Mouse (Mus musculus): ENCODE data around the gene Glyat. TPM values are rescaled to one million over a fixed set of nuclear protein-coding genes. Genes with fewer than 3 reads are reported as not detected.

Gene Glyat
- total and polyA plus RNA-seq, 3 experiments, result 0.86 TPM; not detected in 2

DNA sequence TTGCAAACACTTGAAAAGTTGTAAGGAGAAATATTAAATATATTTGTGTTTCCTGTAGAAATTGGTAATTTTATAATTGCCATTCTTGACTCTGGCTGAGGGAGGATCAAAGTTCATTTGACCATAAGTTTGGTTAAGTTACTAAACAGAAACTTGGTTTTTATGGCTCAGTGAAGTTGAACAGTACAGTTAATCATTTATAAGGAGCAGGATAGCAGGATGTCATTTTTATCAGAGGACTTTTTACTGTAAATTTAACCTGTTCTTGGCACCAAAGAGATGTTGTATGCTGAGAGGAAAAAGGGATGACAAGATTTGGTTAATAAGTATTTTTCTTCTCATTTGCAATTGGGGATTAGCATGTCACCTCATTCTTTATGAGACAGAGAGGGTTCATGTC is 51.5 kb downstream of the Glyat start:
- DNase-seq, result no peak

DNA sequence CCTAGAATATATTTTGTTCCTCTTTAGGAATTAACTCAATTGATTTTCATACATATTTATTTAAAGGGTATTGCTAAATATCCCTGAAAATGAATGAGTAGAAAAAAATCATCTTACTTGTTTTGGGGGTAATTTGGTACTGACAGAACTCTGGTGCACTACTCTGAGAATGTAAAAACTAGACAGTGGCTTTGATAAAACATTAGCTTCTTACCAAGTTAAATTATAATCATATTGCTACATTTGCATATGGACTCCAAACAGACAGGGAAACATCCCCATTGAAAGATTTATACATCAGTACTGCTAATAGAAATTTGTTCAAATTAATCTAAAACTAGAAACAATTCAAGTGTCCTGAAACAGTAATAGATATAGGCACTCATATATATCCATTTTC is 52.1 kb downstream of the Glyat start:
- no peak for DNase-seq

DNA sequence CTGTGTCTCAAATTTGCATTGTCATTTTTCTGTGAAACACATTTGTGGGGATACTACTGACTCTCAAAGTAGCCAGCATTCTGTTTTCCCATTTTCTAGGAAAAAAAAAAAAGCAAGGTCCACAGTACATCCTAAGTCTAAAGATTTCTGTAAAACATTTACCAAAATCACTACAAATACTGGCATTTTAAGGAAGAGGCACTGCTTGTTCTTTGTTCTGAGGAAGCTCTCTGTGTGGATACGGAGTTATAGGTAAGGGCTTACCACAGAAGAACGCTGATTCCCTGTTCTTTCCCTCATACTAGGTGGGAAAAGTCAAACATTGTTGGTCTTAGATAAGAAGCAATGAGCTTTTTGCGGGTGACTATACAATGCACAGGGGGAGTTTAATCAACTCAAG is 62.5 kb downstream of the Glyat start, which contains the start of gene Keg1:
Keg1 (plus strand) TSS at position 197 of the 400 bp plus-strand sequence.
- no peak for DNase-seq

DNA sequence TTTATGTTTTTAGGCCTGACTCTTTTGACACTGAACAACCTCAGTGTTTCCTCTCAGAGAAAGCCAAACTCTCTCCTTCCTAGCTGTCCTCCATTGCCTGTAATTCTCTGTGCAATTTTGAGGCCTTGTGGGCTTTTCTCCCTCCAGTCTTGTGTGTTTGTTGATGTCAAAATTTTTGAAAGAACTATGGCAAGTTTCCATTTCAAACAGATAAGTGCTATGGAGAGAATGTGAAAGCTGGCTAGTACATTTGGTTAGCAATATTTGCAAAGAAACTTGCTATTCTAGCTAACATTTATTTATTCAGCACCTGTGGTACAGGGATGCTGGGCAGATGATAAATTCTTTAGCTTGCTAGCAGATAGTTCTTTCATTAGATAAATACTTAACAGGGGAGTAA is 63.1 kb downstream of the Glyat start:
- no peak for DNase-seq

Other genes starting within 250 kb of the Glyat start
- not detected for gene Olfr1440, start 246.0 kb upstream of the Glyat start, total RNA-seq (2021)
- not detected in 2 replicates for gene Olfr1440, start 246.0 kb upstream of the Glyat start, polyA plus RNA-seq (2012; rRNA removed)
- gene Olfr1441, start 215.9 kb upstream of the Glyat start, total RNA-seq (2021), result not detected
- not detected in 2 replicates for gene Olfr1441, start 215.9 kb upstream of the Glyat start, polyA plus RNA-seq (2012; rRNA removed)
- not detected for gene Pfpl, start 205.4 kb upstream of the Glyat start, total RNA-seq (2021)
- gene Pfpl, start 205.4 kb upstream of the Glyat start, polyA plus RNA-seq (2012; rRNA removed), result not detected in 2 replicates
- gene Mpeg1, start 172.5 kb upstream of the Glyat start, total RNA-seq (2021), result 10 to 100 TPM; 28.3 to 31.6 TPM
- gene Mpeg1, start 172.5 kb upstream of the Glyat start, polyA plus RNA-seq (2012; rRNA removed), result 3.1 and 4.1 TPM in 2 replicates
- gene Dtx4, start 131.9 kb upstream of the Glyat start, total RNA-seq (2021), result 10 to 100 TPM; 16.7 to 24.2 TPM
- 9.2 and 10.8 TPM in 2 replicates for gene Dtx4, start 131.9 kb upstream of the Glyat start, polyA plus RNA-seq (2012; rRNA removed)
- gene Fam111a, start 87.6 kb upstream of the Glyat start, total RNA-seq (2021), result 1 to 10 TPM; 3.8 to 4.4 TPM
- 0.09 and 0.18 TPM in 2 replicates for gene Fam111a, start 87.6 kb upstream of the Glyat start, polyA plus RNA-seq (2012; rRNA removed)
- gene Gm4952, start 33.3 kb upstream of the Glyat start, total RNA-seq (2021), result under 1 TPM; 0.17 to 0.40 TPM
- gene Gm4952, start 33.3 kb upstream of the Glyat start, polyA plus RNA-seq (2012; rRNA removed), result not detected in 2 replicates
- not detected for gene Olfr1442, start 37.1 kb downstream of the Glyat start, total RNA-seq (2021)
- not detected in 2 replicates for gene Olfr1442, start 37.1 kb downstream of the Glyat start, polyA plus RNA-seq (2012; rRNA removed)
- not detected for gene Olfr1443, start 44.8 kb downstream of the Glyat start, total RNA-seq (2021)
- gene Olfr1443, start 44.8 kb downstream of the Glyat start, polyA plus RNA-seq (2012; rRNA removed), result not detected in 2 replicates
- under 1 TPM; 0.23 to 0.45 TPM for gene Keg1, start 62.5 kb downstream of the Glyat start, total RNA-seq (2021)
- gene Keg1, start 62.5 kb downstream of the Glyat start, polyA plus RNA-seq (2012; rRNA removed), result not detected in 2 replicates
- gene Cntf, start 132.3 kb downstream of the Glyat start, total RNA-seq (2021), result 1 to 10 TPM; 2.4 to 2.6 TPM
- gene Cntf, start 132.3 kb downstream of the Glyat start, polyA plus RNA-seq (2012; rRNA removed), result not detected in 2 replicates
- 10 to 100 TPM; 75.0 to 81.0 TPM for gene Zfp91, start 162.8 kb downstream of the Glyat start, total RNA-seq (2021)
- gene Zfp91, start 162.8 kb downstream of the Glyat start, polyA plus RNA-seq (2012; rRNA removed), result 11.5 and 13.2 TPM in 2 replicates
- 1 to 10 TPM; 2.2 to 2.6 TPM for gene Lpxn, start 162.9 kb downstream of the Glyat start, total RNA-seq (2021)
- 1.3 and 1.9 TPM in 2 replicates for gene Lpxn, start 162.9 kb downstream of the Glyat start, polyA plus RNA-seq (2012; rRNA removed)
- gene Gm5244, start 213.4 kb downstream of the Glyat start, total RNA-seq (2021), result not detected
- not detected in 2 replicates for gene Gm5244, start 213.4 kb downstream of the Glyat start, polyA plus RNA-seq (2012; rRNA removed)
- gene Olfr1444, start 224.0 kb downstream of the Glyat start, total RNA-seq (2021), result not detected
- not detected in 2 replicates for gene Olfr1444, start 224.0 kb downstream of the Glyat start, polyA plus RNA-seq (2012; rRNA removed)

All from adrenal gland, adult 2 months (tissue).